Mouse (Mus musculus) liver, embryonic 18 days (tissue): ENCODE data around the gene Trpv5. TPM values are rescaled to one million over a fixed set of nuclear protein-coding genes. Genes with fewer than 3 reads are reported as not detected.

Source experiments
- polyA plus RNA-seq: library from polyadenylated mRNA; depleted of rRNA; stranded (reverse); fragments of >200 nt; gene quantifications from 2 replicates; pipeline ENCODE4 v1.2.3, GENCODE M21; 2012; rRNA removed

Gene Trpv5
- 0.11 and 0.14 TPM in 2 replicates for polyA plus RNA-seq

DNA sequence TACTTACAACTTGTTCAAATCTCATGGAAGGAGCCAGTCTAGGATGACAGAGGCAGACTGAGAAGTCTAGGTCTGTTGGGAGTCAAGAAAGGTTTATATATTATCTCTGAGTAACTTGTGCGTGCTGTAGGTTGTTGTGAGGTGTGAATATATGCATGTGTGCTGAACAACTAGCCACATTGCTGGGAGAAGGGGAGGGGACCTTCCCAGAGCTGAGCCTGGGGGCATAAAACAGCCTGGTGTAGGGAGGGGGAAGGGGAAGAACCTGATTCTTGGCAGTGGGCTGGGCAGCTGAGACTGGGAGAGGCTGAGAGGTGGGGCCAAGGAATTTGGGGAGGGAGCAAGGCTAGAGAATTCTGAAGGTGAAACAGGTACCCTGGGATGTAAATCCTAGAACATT, at the start of gene Trpv5:
Gene Trpv5 (minus strand): TSS at position 101 of the 400 bp plus-strand sequence.

GRCm38 (mm10) chr6:41704123-41704522, 23.6 kb upstream of the Trpv5 start, which contains the start of gene Kel:
Gene Kel, minus strand, starts transcription at chr6:41704339.

GRCm38 (mm10) chr6:41684131-41684530, 3.6 kb upstream of the Trpv5 start, which contains the start of gene Llcfc1:
Gene Llcfc1, plus strand, starts transcription at chr6:41684431.

GRCm38 (mm10) chr6:41636178-41636577, 44.4 kb downstream of the Trpv5 start, which contains the start of gene Trpv6:
Gene Trpv6, minus strand, starts transcription at chr6:41636405.

DNA sequence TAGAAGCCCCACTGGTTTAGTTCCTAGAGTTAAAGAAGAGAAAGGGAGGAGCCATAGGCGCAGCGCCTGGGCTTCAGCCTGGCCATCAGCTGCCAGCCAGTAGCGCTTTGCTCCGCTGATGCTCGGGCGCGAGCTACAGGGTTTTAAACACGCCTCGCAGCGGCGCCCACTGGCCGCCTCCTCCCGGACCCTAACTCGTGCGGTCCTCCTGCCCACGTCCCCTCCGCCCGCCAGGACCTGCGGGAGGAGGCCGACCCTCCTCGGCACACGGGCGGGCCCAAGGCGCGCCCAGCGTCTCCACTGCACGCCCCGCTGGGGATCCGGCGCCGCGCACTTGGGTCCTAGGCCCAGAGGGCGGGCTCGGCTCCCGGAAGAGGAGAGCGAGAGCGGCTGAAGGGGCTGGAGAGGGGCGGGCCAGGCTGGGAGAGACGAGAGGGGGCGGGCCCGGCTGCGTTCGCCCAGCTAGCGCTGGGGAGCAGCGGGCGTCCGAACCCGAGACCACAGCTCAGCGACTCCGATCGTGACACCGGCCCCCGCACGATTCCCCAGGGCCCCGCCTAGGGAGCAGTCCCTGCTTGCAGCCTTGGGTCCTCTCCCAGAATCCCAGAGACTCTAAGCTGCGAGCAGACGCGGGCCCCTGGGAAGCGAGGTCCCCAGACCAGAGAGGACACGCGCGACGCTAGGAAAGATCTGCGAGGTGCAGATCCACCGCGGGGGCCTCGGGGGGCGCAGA, 75.3 kb downstream of the Trpv5 start, which contains the start of gene Ephb6:
Gene Ephb6 (plus strand): TSS at position 422 of the 733 bp plus-strand sequence.

Other genes starting within 250 kb of the Trpv5 start
- 1.1 TPM in 1 of 2 replicates, not detected in the other for gene Gm10334, start 234.6 kb downstream of the Trpv5 start, polyA plus RNA-seq
- 1.00 TPM in 1 of 2 replicates, not detected in the other for gene Prss1, start 221.8 kb downstream of the Trpv5 start, polyA plus RNA-seq
- gene Prss2, start 159.0 kb downstream of the Trpv5 start, polyA plus RNA-seq = 4.5 TPM in 1 of 2 replicates, not detected in the other
- gene Ephb6, start 75.3 kb downstream of the Trpv5 start, polyA plus RNA-seq = 0.35 and 0.61 TPM in 2 replicates
- 0.06 and 0.07 TPM in 2 replicates for gene Trpv6, start 44.4 kb downstream of the Trpv5 start, polyA plus RNA-seq
- 0.05 TPM in 1 of 2 replicates, not detected in the other for gene Llcfc1, start 3.7 kb upstream of the Trpv5 start, polyA plus RNA-seq
- 121 TPM in 2 replicates for gene Kel, start 23.6 kb upstream of the Trpv5 start, polyA plus RNA-seq
- gene Olfr459, start 94.4 kb upstream of the Trpv5 start, polyA plus RNA-seq = not detected in 2 replicates
- gene Pip, start 166.8 kb upstream of the Trpv5 start, polyA plus RNA-seq = not detected in 2 replicates
- not detected in 2 replicates for gene Sval2, start 172.2 kb upstream of the Trpv5 start, polyA plus RNA-seq